Mouse (Mus musculus) layer of hippocampus, postnatal 36 days (tissue): ENCODE measurements around the gene Tep1. TPM values are rescaled to one million over a fixed set of nuclear protein-coding genes. Genes with fewer than 3 reads are reported as not detected.
"Not testable (repeated sequence)": the region's sequence is repeated elsewhere in the genome, so short reads cannot be mapped to it uniquely, and the experiment has no call there.

Experiments used
- DNase-seq, 2 experiments: peaks; one replicate each; pipeline ENCODE4 v3.0.0; 2022
- total RNA-seq, 2 experiments: library from RNA; stranded (reverse); gene quantifications; 2 replicates each; pipeline ENCODE4 v1.2.3; 2021

Gene Tep1
- total RNA-seq = 1 to 10 TPM; 2.0 to 4.6 TPM

GRCm38 (mm10) chr14:50869889-50870804 is at the start of gene Tep1:
TSS of gene Tep1 (minus strand) at chr14:50870560.
- DNase-seq = peak; percentile 26 to 38

GRCm38 (mm10) chr14:50911356-50911755 is 41.0 kb upstream of the Tep1 start:
- no peak for DNase-seq

GRCm38 (mm10) chr14:50908126-50908525 is 37.8 kb upstream of the Tep1 start:
- no peak for DNase-seq

GRCm38 (mm10) chr14:50905327-50905726 is 35.0 kb upstream of the Tep1 start:
- DNase-seq = not testable (repeated sequence)

GRCm38 (mm10) chr14:50904828-50905129 is 34.4 kb upstream of the Tep1 start:
- DNase-seq = no peak

- no peak for DNase-seq
These were observed 33.8 kb upstream of the Tep1 start for GRCm38 (mm10) chr14:50903973-50904827.

GRCm38 (mm10) chr14:50897992-50898391 is 27.6 kb upstream of the Tep1 start:
- not testable (repeated sequence) for DNase-seq

- DNase-seq = no peak
These were observed 27.0 kb upstream of the Tep1 start, which contains the start of gene Klhl33 for GRCm38 (mm10) chr14:50897374-50897765. TSS of gene Klhl33 (minus strand) at chr14:50897507.

GRCm38 (mm10) chr14:50896747-50897373 is 26.5 kb upstream of the Tep1 start:
- peak; percentile 30 to 34 for DNase-seq

GRCm38 (mm10) chr14:50895985-50896746 is 25.8 kb upstream of the Tep1 start:
- peak; percentile 40 to 44 for DNase-seq

GRCm38 (mm10) chr14:50895407-50895806 is 25.0 kb upstream of the Tep1 start:
- no peak for DNase-seq

- DNase-seq = no peak
These were observed 22.4 kb upstream of the Tep1 start for GRCm38 (mm10) chr14:50892541-50893459.

- no peak for DNase-seq
These were observed 21.7 kb upstream of the Tep1 start for GRCm38 (mm10) chr14:50892091-50892490.

GRCm38 (mm10) chr14:50891621-50892020 is 21.3 kb upstream of the Tep1 start:
- DNase-seq = no peak

- DNase-seq = no peak
These were observed 6.0 kb upstream of the Tep1 start for GRCm38 (mm10) chr14:50876236-50876950.

GRCm38 (mm10) chr14:50875591-50876230 is 5.4 kb upstream of the Tep1 start:
- no peak for DNase-seq

GRCm38 (mm10) chr14:50875175-50875574 is 4.8 kb upstream of the Tep1 start:
- DNase-seq = no peak

GRCm38 (mm10) chr14:50871284-50871683 is 924 bp upstream of the Tep1 start:
- no peak for DNase-seq

- no peak for DNase-seq
These were observed 414 bp upstream of the Tep1 start for GRCm38 (mm10) chr14:50870805-50871143.

GRCm38 (mm10) chr14:50868656-50869055 is 1.7 kb downstream of the Tep1 start:
- no peak for DNase-seq
